Mouse (Mus musculus) retina, embryonic 14.5 days (tissue): ENCODE measurements at regions not wholly inside any gene's neighbourhood (a gene's known extent, or its start where the extent isn't known, plus 50 kb on each side); places are given as distances from the start of the nearest gene placed in this dataset.

Source experiments
- DNase-seq: peaks from one replicate; pipeline ENCODE4 v3.0.0-alpha.2; 2015; ENCODE audit warnings: low spot score

DNA sequence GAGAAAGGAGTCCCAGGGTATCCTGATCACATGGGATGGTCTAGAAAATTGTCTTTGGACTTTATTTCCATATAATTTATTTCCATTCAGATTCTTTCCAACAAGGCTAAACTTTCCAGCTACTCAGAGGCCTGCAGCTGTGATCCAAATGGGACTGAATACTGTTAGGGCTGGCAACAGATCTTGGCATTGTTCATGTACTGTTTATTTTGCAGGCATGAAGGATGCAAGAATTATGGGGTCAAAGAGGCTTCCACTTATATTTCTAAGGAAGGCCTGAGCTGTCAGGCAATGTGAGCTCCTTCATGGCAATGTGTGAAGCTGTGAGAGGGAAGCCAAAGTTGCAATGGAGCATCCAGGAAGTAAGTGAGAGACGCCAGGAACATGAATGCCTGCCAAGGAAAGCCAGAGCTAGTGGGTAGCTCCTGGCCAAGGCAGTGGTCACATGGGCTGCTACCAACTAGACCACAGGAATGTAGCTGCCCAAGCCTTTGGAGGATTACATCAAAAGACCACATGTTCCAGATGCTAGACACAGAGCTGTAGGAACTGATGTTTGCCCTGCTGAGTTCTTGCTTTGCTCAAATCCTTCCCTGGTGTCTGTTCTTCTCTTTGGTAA, 261.8 kb upstream of the Sox11 start:
- no peak for DNase-seq

DNA sequence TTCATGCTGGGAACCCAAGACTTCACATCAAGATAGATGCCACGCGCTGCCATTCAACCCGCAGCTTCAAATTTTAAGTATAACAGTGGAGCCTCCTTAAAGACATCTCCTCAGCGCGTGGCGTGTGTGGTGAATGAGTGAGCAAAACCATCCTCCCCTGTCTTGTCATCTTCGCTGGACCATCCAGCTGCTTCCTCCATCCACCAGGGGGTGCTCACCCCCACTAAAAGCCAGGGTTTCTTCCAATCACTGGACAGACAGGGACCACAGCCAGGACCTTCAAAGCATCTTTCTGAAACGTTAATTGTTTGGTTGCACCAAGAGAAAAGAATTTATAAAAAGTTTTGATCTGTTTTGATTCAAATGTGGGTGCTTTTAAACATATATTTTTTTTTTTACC, 256.8 kb upstream of the Sox11 start:
- DNase-seq, result peak; percentile 75

GRCm38 (mm10) chr12:27597878-27598277, 255.5 kb upstream of the Sox11 start:
- no peak for DNase-seq

DNA sequence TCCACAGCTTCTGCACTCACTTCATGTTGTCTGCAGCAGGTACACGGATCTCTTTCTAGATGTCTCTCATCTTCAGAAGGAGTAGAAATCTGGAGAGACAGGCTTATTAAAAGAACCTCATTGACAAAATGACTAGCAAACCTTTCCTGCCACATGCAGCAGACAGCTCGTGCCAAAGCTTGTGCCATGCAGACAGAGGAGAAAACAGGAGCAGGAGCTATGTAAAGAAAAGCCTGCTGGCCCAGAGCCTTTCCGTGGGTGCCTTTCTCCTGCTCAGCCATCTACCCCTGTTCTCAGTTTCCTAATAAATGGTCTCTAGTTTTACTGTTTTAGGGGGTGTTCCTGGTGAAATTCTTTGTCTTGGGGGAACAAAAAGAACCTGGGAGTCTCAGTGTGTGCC, 254.9 kb upstream of the Sox11 start:
- no peak for DNase-seq

GRCm38 (mm10) chr12:27595576-27595975, 253.2 kb upstream of the Sox11 start:
- DNase-seq, result no peak

GRCm38 (mm10) chr12:27593436-27593835, 251.1 kb upstream of the Sox11 start:
- DNase-seq, result no peak

DNA sequence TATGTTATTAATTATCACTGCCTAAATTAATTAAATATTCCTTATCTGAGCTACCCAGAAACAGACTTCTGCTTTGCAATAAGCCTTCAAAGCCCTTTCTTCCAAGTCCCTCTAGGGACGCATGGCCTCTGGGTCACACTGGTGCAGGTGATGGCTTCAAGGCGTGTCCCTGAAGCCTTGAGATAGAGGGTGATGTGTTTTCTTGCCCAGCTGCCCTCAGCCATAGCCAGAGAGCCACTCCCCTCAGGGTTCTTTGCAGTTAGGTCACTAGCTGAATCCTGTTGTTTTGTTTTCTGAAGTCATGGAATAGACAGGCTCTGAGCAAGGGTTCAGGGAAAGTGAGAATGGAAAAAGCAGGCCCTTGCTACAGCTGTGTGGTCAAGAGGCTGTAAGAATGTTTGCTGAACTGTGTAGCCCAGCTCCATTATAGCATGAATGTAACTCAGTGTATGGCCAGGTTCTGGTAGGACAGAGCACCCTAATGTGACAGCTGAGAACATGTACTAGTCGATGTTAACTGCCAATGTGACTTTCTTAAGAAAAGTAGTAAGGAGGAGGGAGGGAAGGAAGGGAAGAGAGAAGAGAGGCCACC, 233.8 kb upstream of the Sox11 start:
- no peak for DNase-seq

DNA sequence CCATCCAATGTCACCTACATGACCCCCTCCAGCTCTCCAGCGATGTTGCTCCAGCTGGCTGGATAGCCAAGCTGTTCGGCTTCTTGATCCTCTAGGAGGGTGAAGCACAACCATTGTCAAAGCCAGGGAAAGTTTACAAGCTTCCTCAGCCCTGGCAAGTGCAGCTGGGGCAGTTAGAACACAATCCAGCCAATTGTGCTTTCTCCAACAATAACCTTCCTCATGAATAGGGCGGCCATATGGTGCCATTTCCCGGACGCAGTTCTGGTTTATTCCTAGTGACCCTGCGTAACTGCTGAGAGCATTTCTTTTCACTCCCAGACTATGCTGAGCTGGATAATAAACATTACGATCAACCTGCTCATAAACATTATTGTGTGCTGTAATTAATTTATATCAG, 233.3 kb upstream of the Sox11 start:
- DNase-seq, result peak; percentile 59

- DNase-seq, result peak; percentile 38
Measured at GRCm38 (mm10) chr12:27567250-27567649, 224.9 kb upstream of the Sox11 start.

GRCm38 (mm10) chr12:27565965-27566507, 223.7 kb upstream of the Sox11 start:
- peak; percentile 79 for DNase-seq

DNA sequence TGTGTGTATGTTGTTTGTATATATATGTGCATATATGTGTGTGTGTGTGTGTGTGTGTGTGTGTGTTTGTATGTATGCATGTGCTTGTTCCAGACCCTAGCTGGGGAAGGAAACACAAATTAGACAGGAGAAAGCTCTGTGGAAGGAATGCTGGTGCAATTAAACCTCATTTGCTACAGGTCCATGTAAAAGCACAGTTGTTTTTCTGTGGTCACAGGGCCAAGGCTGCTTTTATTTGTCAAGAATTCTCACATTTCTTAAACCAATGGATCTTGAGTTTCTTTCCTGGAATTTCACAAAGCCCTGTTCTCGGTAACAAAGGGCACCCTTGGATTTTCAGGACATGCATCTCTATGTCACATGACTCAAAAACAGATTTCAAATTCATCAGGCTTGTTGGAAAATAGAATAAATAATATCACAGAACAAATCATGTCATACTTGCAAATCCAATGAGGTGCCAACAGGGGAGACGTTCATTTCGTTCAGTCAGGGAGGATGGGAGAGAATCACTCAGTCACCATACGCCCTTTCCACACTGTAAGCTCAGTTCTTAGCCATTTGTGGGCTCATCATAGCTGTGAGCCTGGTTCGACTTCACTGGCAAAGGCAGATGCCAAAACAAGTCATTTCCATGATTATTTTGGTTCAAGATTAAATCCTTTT, 222.4 kb upstream of the Sox11 start:
- DNase-seq, result no peak

DNA sequence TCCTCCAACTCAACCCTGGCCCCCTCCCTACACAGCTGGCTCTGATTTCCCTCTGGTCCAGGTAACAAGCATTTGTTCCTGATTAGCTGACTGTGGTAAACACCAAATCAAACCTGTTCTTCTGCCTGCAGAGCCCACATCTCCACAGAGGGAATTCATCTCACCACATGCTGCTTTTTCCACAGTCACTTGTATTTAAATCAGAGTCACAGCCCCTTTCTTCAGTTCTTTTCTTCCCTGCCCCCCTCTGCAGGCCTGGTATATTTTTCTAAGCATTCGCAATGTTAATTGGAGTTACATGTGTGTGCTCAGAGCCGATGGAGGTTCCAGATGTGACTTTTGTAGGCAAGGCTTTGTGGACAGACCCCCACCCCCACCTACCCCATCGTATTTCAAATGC, 221.5 kb upstream of the Sox11 start:
- DNase-seq, result no peak

DNA sequence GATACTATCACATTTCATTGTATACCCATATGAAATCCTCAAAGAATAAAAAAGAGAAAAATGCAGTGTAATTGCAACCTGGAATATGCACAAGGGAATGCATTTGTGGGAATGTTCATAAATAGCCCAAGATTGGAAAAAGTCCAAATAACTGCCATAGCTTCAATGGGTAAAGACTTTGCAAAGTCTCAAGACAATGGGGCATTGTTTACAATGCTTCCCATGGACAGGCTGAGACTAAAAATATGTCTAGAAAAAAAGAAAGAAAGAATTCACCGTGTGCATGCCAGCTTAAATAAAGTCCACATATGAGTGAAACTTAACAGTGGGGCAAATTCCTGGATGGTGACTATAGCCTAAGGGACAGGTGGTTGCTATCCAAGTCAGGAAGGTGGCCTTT, 210.4 kb upstream of the Sox11 start:
- no peak for DNase-seq

GRCm38 (mm10) chr12:27538210-27538609, 195.8 kb upstream of the Sox11 start:
- no peak for DNase-seq

DNA sequence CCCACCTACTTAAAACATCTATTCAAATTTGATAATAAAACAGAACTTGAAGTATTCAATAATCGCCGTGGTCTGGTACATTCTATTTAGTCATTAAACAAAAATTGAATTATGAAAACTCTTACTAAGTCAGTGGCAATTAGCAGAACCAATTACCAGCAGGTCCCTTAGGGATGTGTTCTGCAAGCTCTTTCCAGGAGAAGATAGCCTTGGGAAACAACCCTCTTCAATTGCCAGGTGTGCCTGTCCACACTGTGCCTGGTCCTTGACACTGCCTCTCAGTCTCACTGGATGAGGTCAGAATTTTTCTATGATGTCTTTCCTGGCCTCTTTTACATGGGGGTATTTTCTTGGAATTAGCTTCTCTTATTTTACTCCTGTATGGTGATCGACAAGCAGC, 195.1 kb upstream of the Sox11 start:
- no peak for DNase-seq

- DNase-seq, result no peak
Measured at GRCm38 (mm10) chr12:27537017-27537416, 194.6 kb upstream of the Sox11 start.

DNA sequence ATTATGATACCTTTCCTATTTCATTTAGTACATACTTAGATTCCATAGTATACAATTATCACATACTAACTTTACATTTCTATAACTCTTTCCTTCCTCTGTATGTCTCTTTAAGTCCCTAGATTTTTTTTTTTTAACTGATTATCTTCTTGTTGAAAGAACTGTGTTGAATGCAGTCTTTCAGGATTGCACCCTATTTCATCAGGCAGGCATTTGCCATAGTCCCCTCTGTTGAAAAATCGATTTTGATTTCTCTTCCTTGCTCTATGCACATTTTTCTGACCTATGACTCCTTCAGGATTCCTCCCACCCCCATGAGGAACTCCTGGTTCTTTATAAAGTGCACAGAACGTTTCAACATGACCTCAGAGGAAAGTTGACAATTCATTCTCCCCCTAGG, 183.2 kb upstream of the Sox11 start:
- DNase-seq, result no peak

GRCm38 (mm10) chr12:27513253-27513652, 170.9 kb upstream of the Sox11 start:
- no peak for DNase-seq

- DNase-seq, result no peak
Measured at GRCm38 (mm10) chr12:27508226-27508560, 165.8 kb upstream of the Sox11 start.

DNA sequence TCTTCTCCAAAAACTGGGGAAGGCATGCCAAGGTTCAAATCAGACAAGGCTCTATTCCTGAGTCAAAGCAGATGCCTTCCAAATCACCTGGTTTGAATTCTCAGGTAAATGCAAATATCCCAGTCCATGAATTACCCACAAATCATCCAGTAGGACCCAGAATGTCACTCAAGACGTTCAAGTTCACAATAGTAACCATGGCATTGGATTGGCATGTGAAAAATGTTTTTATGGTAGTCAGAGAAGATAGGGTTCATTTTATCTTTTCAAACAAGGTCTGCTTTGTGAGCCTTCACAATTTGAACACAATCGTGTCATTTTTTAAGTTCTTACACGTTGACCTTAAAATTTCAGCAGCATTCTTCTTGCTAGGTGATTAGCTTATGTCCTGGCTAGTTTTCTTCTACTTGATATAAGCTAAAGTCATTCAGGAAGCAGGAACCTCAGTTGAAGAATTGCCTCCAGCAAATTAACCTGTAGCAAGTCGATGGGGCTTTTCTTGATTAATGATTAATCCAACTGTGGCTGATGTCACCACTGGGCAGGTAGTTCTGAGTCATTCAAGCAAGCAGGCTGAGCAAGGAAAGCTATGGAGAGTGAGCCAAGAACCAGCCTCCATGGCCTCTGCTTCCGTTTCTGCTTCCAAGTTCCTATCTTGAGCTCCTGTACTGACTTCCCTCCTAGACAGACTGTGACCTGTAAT, 165.3 kb upstream of the Sox11 start:
- no peak for DNase-seq

DNA sequence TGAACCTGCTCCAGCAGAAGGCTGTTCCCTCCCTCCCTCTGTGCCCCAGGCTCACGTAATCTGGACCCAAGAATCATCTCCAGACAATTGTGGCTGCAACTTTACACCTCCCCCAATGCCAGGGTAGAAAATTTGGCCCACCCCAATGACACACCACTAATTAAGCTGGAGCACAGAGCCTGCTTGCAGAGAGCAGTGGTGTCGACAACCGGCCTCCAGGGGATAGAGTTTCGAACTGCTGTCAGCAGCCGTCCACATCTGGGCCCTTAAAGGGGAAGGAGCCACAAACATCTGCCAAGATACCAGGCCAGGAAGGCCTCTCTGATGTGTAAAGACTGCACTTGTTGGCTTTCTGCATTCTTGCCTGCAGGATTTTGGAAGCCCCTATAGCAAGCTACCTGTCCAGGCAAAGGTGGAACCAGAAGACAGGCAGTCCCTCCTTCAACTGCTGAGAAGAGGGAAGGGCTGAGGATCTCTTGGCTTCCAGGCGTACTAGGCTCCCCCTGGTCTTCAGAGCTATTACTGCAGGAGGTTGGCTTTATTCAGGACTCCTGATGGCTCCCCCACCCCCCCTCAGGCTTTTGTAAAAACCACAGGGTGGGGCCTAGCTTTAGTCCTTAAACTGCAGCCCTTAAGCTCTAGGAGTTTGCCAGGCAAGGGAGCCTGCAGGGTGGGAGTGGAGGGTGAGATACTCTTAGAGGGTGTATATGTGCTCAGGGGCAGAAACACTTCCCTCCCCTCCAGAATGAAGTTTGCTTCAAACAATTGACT, 160.5 kb upstream of the Sox11 start:
- peak; percentile 42 for DNase-seq

- no peak for DNase-seq
Measured at GRCm38 (mm10) chr12:27500516-27500915, 158.1 kb upstream of the Sox11 start.
